Mouse (Mus musculus): ENCODE data around the gene Zfp287.

DNA sequence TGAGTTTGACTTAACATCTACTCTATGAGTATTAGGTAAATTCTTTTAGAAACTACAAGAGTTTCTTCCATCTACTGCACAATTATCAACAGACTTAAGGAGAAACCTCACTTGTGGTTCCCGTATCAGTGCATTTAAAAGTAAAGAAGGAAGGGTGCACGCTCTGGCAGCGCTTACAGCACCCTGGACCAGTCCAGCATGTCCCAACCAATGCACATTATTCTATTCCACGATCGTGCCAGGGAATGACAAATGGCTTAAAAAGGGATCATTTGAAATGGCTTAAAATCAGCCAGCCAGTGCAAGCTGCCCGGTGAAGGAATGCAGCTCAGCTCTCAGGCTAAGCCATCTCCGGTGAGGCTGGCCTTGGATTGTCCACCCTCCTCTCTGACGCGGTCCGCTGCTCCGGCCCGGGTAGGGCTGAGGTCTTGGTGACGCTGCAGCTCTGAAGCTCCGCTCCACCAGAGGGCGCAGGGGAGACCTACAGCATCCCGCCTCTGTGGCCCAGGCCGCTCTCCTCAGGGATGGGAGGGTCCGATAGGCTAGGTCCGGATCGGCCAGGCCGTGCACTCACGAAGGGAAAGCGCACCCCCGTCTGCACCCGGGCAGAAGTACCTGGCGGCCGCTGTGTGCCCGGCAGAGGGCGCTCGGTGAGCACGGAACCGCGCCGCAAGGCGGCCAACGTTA, 24.9 kb upstream of the Zfp287 start:
- peak; percentile 66 for TF ChIP-seq CTCF (IDR thresholded peaks at IDR 0.05; ENCODE audit: extremely low read depth, insufficient read depth, low read length)
- TF ChIP-seq POLR2A (IDR thresholded peaks at IDR 0.05; ENCODE audit: extremely low read depth, insufficient read depth, low read length) = no peak
